Mouse (Mus musculus) liver, embryonic 16.5 days (tissue): ENCODE data around the gene Rrp9. TPM values are rescaled to one million over a fixed set of nuclear protein-coding genes. Genes with fewer than 3 reads are reported as not detected.

Experiments used
- ATAC-seq: fragments of 200-750 bp; cut with Nextera tagmentation; 2 replicates; pipeline ENCODE4 v1.8.0; 2017; ENCODE audit warnings: low read depth, mild to moderate bottlenecking, moderate number of reproducible peaks, moderate library complexity
- H3K27ac ChIP-seq: fragments of 300-500 bp; sonication (generic); 2 replicates; pipeline ENCODE4 v1.5.1; 2014; ENCODE audit warnings: mild to moderate bottlenecking, low read length
- H3K27me3 ChIP-seq: fragments of 300-500 bp; sonication (generic); 2 replicates; pipeline ENCODE4 v1.6.1; 2014; ENCODE audit warnings: low read depth, low read length, mixed read lengths; ENCODE audit not compliant: control insufficient read depth, insufficient read depth
- H3K36me3 ChIP-seq: fragments of 300-500 bp; sonication (generic); 2 replicates; pipeline ENCODE4 v1.6.1; 2014; ENCODE audit warnings: mild to moderate bottlenecking; ENCODE audit not compliant: control insufficient read depth, insufficient read depth
- H3K4me1 ChIP-seq: fragments of 300-500 bp; sonication (generic); 2 replicates; pipeline ENCODE4 v1.6.1; 2014; ENCODE audit warnings: low read depth, low read length, mixed read lengths; ENCODE audit not compliant: control insufficient read depth
- H3K4me2 ChIP-seq: fragments of 300-500 bp; sonication (generic); 2 replicates; pipeline ENCODE4 v1.6.1; 2014; ENCODE audit warnings: low read depth, low read length, mixed read lengths
- H3K4me3 ChIP-seq: fragments of 300-500 bp; sonication (generic); 2 replicates; pipeline ENCODE4 v1.5.1; 2014; ENCODE audit warnings: low read depth, mild to moderate bottlenecking, low read length
- H3K9ac ChIP-seq: fragments of 300-500 bp; sonication (generic); 2 replicates; pipeline ENCODE4 v1.6.1; 2014; ENCODE audit warnings: low read depth, low read length
- H3K9me3 ChIP-seq: fragments of 300-500 bp; sonication (generic); replicated peaks from 2 replicates; pipeline ENCODE4 v1.6.1; 2016; ENCODE audit warnings: low read length; ENCODE audit not compliant: control insufficient read depth
- WGBS: fragments of 180-500 bp; shearing (Covaris S2); extraction: QIAGEN DNeasy Blood & Tissue Kit; methylation state at CpG from one replicate; pipeline ENCODE4 v1.1.7; 2014; ENCODE audit not compliant: insufficient replicate concordance; 5-methylcytosine and 5-hydroxymethylcytosine counted together
- polyA plus RNA-seq: library from polyadenylated mRNA; unstranded; fragments of >200 nt; fragmentation: Nextera tagmentation; extraction: Ambion mirVana; gene quantifications from 2 replicates; pipeline ENCODE4 v1.2.1, GENCODE M21; 2015

Rrp9 gene
- polyA plus RNA-seq, 1 experiment from 2014 or later = 16.3 TPM

- ATAC-seq = no peak
- WGBS = 73% methylated on average over 16 of the region's 16 CpGs
- H3K36me3 ChIP-seq = no peaks in the 10 kb centered on the region
- no peak overlapping the region for H3K4me3 ChIP-seq
- H3K27ac ChIP-seq = no peak overlapping the region
- H3K4me2 ChIP-seq = no peak overlapping the region
- no peak overlapping the region for H3K9ac ChIP-seq
- peaks cover 31% of the 10 kb centered on the region for H3K27me3 ChIP-seq
- no peaks in the 10 kb centered on the region; the same call in none of the 2 replicates for H3K4me1 ChIP-seq
- no peaks in the 10 kb centered on the region for H3K9me3 ChIP-seq
Observed at GRCm38 (mm10) chr9:106461641-106462429, 13.9 kb upstream of the Rrp9 start.

GRCm38 (mm10) chr9:106462430-106462800 is 13.3 kb upstream of the Rrp9 start:
- WGBS = 86% methylated on average over 12 of the region's 12 CpGs

GRCm38 (mm10) chr9:106463122-106464063 is 12.4 kb upstream of the Rrp9 start:
- Histone ChIP-seq H3K36me3 (no peaks in the 10 kb centered on the region), H3K27ac (no peak overlapping the region), H3K9ac (no peak overlapping the region), H3K4me3 (no peak overlapping the region), H3K4me2 (no peak overlapping the region), H3K4me1 (no peaks in the 10 kb centered on the region; the same call in none of the 2 replicates), H3K27me3 (peaks cover 31% of the 10 kb centered on the region), H3K9me3 (no peaks in the 10 kb centered on the region)
- WGBS = 71% methylated on average over 21 of the region's 21 CpGs
- ATAC-seq = no peak

More at GRCm38 (mm10) chr9:106462430-106462800, 13.3 kb upstream of the Rrp9 start:
- no peak for ATAC-seq
- peaks cover 31% of the 10 kb centered on the region for H3K27me3 ChIP-seq
- no peaks in the 10 kb centered on the region for H3K9me3 ChIP-seq
- H3K4me1 ChIP-seq = no peaks in the 10 kb centered on the region; the same call in none of the 2 replicates
- no peak overlapping the region for H3K4me2 ChIP-seq
- no peak overlapping the region for H3K4me3 ChIP-seq
- no peak overlapping the region for H3K9ac ChIP-seq
- H3K36me3 ChIP-seq = no peaks in the 10 kb centered on the region
- H3K27ac ChIP-seq = no peak overlapping the region

GRCm38 (mm10) chr9:106464751-106465541 is 10.8 kb upstream of the Rrp9 start:
- Histone ChIP-seq H3K4me2 (peak overlapping the region; percentile 71), H3K4me3 (peak overlapping the region; percentile 53), H3K27ac (no peak overlapping the region), H3K27me3 (peaks cover 31% of the 10 kb centered on the region), H3K4me1 (no peaks in the 10 kb centered on the region; the same call in none of the 2 replicates), H3K36me3 (no peaks in the 10 kb centered on the region), H3K9ac (no peak overlapping the region; the same call in 1 of the 2 replicates), H3K9me3 (no peaks in the 10 kb centered on the region)
- 0 out of 2 replicates have a peak, but pooled peaks have one; percentile 19 for ATAC-seq
- 3% methylated on average over 96 of the region's 99 CpGs for WGBS

GRCm38 (mm10) chr9:106465571-106466200 is 10.1 kb upstream of the Rrp9 start, which contains the start of gene Gpr62:
Gene Gpr62 (minus strand): TSS chr9:106465938.
- Histone ChIP-seq H3K9me3 (no peaks in the 10 kb centered on the region), H3K36me3 (no peaks in the 10 kb centered on the region), H3K27me3 (peaks cover 31% of the 10 kb centered on the region), H3K4me2 (peak within 1 kb of the TSS; percentile 71), H3K27ac (no peak within 1 kb of the TSS), H3K4me1 (no peaks in the 10 kb centered on the region; the same call in none of the 2 replicates), H3K4me3 (peak within 1 kb of the TSS; percentile 53), H3K9ac (no peak within 1 kb of the TSS; the same call in 1 of the 2 replicates)
- WGBS = 28% methylated on average over 26 of the region's 26 CpGs
- no peak for ATAC-seq

- 68% methylated on average over 6 of the region's 6 CpGs for WGBS
Observed at GRCm38 (mm10) chr9:106466721-106467120, 9.0 kb upstream of the Rrp9 start.

GRCm38 (mm10) chr9:106467746-106468145 is 8.0 kb upstream of the Rrp9 start:
- peaks cover 31% of the 10 kb centered on the region for H3K27me3 ChIP-seq
- no peak overlapping the region for H3K4me3 ChIP-seq
- no peaks in the 10 kb centered on the region for H3K9me3 ChIP-seq
- H3K4me2 ChIP-seq = no peak overlapping the region
- no peak for ATAC-seq
- no peaks in the 10 kb centered on the region for H3K36me3 ChIP-seq
- no peaks in the 10 kb centered on the region; the same call in none of the 2 replicates for H3K4me1 ChIP-seq
- H3K27ac ChIP-seq = no peak overlapping the region
- 61% methylated on average over 7 of the region's 7 CpGs for WGBS
- H3K9ac ChIP-seq = no peak overlapping the region

More at GRCm38 (mm10) chr9:106466721-106467120, 9.0 kb upstream of the Rrp9 start:
- H3K27ac ChIP-seq = no peak overlapping the region
- H3K36me3 ChIP-seq = no peaks in the 10 kb centered on the region
- H3K27me3 ChIP-seq = peaks cover 31% of the 10 kb centered on the region
- H3K4me2 ChIP-seq = no peak overlapping the region
- H3K9me3 ChIP-seq = no peaks in the 10 kb centered on the region
- H3K4me3 ChIP-seq = no peak overlapping the region
- no peak overlapping the region for H3K9ac ChIP-seq
- no peaks in the 10 kb centered on the region; the same call in none of the 2 replicates for H3K4me1 ChIP-seq
- ATAC-seq = no peak

- H3K9ac ChIP-seq = no peak overlapping the region
- no peak for ATAC-seq
- WGBS = 22% methylated on average over 6 of the region's 6 CpGs
Observed at GRCm38 (mm10) chr9:106469317-106469716, 6.4 kb upstream of the Rrp9 start.

More at GRCm38 (mm10) chr9:106469317-106469716, 6.4 kb upstream of the Rrp9 start:
- Histone ChIP-seq H3K9me3 (no peaks in the 10 kb centered on the region), H3K36me3 (no peaks in the 10 kb centered on the region), H3K4me2 (no peak overlapping the region), H3K4me1 (no peaks in the 10 kb centered on the region; the same call in none of the 2 replicates), H3K27ac (no peak overlapping the region), H3K27me3 (peaks cover 19% of the 10 kb centered on the region), H3K4me3 (no peak overlapping the region)
